Mouse (Mus musculus) mesoderm, embryonic 11.5 days (tissue): Measurements from ENCODE around the gene Lsr.
"Not testable (repeated sequence)": the region's sequence is repeated elsewhere in the genome, so short reads cannot be mapped to it uniquely, and the experiment has no call there.

Experiments
- DNase-seq: peaks from one replicate; pipeline ENCODE4 v3.0.0-alpha.2; 2012; ENCODE audit warnings: low read depth, low spot score

Lsr gene

GRCm38 (mm10) chr7:30962862-30963261 lies 10.4 kb downstream of the Lsr start:
- no peak for DNase-seq

- no peak for DNase-seq
Observed at GRCm38 (mm10) chr7:30959786-30960349, 13.4 kb downstream of the Lsr start.

- no peak for DNase-seq
Observed at GRCm38 (mm10) chr7:30958866-30959487, 14.3 kb downstream of the Lsr start.

GRCm38 (mm10) chr7:30958109-30958865 lies 15.0 kb downstream of the Lsr start:
- no peak for DNase-seq

- peak; percentile 93 for DNase-seq
Observed at GRCm38 (mm10) chr7:30957367-30957783, 15.9 kb downstream of the Lsr start.

- DNase-seq, result peak; percentile 81
Observed at GRCm38 (mm10) chr7:30956756-30957366, 16.4 kb downstream of the Lsr start, which contains the start of gene Usf2. Gene Usf2 (minus strand): TSS chr7:30956803.

- DNase-seq, result no peak
Observed at GRCm38 (mm10) chr7:30956357-30956751, 16.9 kb downstream of the Lsr start.

GRCm38 (mm10) chr7:30955584-30956356 lies 17.5 kb downstream of the Lsr start:
- DNase-seq, result peak; percentile 90

GRCm38 (mm10) chr7:30954971-30955520 lies 18.2 kb downstream of the Lsr start:
- DNase-seq, result no peak

GRCm38 (mm10) chr7:30954036-30954435 lies 19.2 kb downstream of the Lsr start:
- no peak for DNase-seq

- DNase-seq, result no peak
Observed at GRCm38 (mm10) chr7:30953459-30953858, 19.8 kb downstream of the Lsr start.

- no peak for DNase-seq
Observed at GRCm38 (mm10) chr7:30952441-30953265, 20.6 kb downstream of the Lsr start.

- DNase-seq, result not testable (repeated sequence)
Observed at GRCm38 (mm10) chr7:30949902-30950301, 23.4 kb downstream of the Lsr start.

GRCm38 (mm10) chr7:30945876-30946275 lies 27.4 kb downstream of the Lsr start:
- no peak for DNase-seq

GRCm38 (mm10) chr7:30945466-30945865 lies 27.8 kb downstream of the Lsr start:
- not testable (repeated sequence) for DNase-seq

- DNase-seq, result not testable (repeated sequence)
Observed at GRCm38 (mm10) chr7:30944706-30945105, 28.6 kb downstream of the Lsr start.

- DNase-seq, result no peak
Observed at GRCm38 (mm10) chr7:30943909-30944635, 29.2 kb downstream of the Lsr start, which contains the start of gene Hamp. Gene Hamp (minus strand): TSS chr7:30944032.

GRCm38 (mm10) chr7:30942365-30942764 lies 30.9 kb downstream of the Lsr start:
- DNase-seq, result not testable (repeated sequence)

- not testable (repeated sequence) for DNase-seq
Observed at GRCm38 (mm10) chr7:30940070-30940469, 33.2 kb downstream of the Lsr start.
